Mouse (Mus musculus): ENCODE data around the gene Polk. TPM values are rescaled to one million over a fixed set of nuclear protein-coding genes. Genes with fewer than 3 reads are reported as not detected.

Gene Polk
- polyA plus RNA-seq, 2 experiments from 2014 or later = 22.2 to 24.7 TPM

DNA sequence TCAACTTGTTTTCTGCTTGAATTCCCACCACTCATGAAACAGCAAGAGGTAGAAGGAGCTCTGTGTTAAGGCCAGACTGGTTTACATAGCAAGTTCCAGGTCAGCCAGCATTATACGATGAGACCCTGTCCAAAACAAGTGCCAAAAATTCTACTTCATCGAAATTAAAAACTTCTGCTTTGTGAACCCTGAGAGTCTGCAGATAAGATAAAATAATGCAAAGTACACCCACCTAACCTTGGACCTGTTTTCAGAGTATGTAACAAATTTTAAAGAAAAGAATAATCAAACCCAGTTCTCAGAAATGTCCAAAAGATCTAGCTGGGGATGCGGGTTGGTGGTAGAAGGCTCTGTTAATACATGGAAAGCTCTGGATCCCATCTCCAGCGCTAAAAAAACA lies 83.8 kb downstream of the Polk start:
- ATAC-seq = no peak

DNA sequence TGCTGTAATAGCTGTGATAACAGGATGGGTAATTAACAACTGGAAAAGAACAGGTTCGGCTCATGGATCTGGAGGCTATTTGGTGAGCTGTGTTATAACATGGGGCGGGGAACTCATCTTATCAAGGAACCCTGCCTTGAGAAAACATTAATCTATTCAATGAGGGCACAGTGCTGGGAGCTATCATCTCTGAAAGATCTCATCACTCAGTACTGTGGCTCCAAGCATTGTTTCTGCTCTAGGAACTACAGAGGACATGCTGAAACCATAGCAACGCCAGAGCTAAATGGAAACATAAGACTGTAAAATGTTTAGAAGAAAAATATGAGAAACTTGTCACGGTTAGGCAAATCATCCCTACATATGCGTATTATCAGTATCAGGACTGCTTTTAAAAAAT lies 84.4 kb downstream of the Polk start:
- no peak for ATAC-seq

DNA sequence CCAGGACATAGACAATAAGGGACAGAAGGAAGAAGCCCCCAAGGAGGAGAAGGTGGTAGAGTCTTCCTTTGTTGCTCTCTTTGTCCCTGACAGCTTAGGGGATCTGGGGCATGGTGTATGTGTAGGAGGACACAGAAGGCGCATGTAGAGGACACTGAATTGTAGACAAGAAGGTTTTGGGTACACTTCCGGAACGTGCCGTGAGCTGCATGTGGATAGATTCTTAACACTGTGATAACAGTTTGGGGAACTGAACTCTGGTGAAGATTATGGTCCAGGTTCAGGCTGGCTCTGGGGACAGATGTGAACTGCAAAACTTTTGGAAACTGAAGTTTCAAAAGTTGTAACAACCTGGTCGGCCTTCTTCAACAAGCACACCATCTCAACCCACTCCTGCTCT lies 84.8 kb downstream of the Polk start:
- no peak for ATAC-seq

DNA sequence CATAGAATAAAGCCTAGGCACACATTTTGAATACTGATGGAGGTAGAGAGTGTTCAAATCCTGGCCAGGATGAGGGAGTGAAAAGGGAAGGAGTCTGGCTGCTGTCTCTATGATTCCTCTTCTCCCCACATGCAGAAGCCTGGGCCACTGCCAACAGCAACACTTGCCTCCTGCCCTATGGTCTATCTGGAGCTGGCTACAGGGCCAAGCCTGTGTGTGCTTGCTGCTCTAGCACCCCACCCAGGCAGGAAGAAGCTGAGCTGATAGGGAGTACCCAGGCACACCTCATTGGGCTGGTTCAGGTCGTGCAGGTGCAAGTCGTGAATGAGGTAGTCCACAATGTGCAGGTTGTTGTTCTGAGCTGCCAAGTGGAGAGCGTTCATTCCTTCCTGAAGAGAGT lies 88.1 kb downstream of the Polk start:
- no peak for ATAC-seq

DNA sequence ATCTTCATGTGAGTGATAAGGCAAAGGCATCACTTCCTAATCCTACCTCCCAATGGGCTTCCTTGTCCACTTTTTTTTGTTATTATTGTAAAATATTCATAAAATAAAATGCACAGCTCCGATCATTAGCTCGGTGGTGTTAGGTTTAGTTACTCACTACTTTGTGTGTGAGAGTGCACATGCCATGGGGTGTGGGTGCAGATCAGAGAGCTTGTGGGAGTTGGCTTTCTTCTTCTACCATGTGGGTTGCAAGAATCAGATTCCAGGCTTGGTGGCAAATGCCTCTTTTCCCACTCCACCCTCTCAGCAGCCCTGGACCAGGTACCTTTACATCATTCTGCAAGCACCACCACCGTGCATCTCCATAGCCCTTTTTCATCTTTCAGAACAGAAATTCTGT lies 89.8 kb downstream of the Polk start:
- no peak for ATAC-seq

GRCm38 (mm10) chr13:96451386-96452140 lies 90.8 kb downstream of the Polk start:
- no peak for ATAC-seq

GRCm38 (mm10) chr13:96450869-96451268 lies 91.5 kb downstream of the Polk start:
- ATAC-seq = no peak

- no peak for ATAC-seq
These were observed 92.0 kb downstream of the Polk start for GRCm38 (mm10) chr13:96450205-96450856.

- no peak for ATAC-seq
These were observed 101.9 kb downstream of the Polk start for GRCm38 (mm10) chr13:96440436-96440835.

GRCm38 (mm10) chr13:96436921-96437320 lies 105.5 kb downstream of the Polk start:
- ATAC-seq = no peak

DNA sequence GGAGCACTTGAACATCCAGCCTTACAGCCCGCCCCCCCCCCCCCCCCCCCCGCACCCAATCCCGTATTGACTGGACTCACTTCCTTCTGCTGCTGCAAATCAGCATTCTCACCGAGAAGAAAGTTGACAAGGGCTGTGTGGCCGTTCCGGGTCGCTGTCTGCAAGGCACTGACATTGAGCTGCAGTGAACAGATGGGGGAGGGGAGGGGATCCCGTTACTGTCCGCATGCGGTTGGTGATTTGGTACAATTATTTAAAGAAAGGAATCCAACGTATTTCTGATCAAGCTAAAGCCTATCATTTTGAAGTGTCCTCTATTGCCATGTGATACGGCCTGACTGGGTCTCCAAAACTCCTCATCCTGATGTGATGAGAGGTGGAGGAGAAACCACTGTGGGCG lies 106.6 kb downstream of the Polk start:
- ATAC-seq = no peak

- no peak for ATAC-seq
These were observed 107.5 kb downstream of the Polk start for GRCm38 (mm10) chr13:96434899-96435331.

- no peak for ATAC-seq
These were observed 108.7 kb downstream of the Polk start for GRCm38 (mm10) chr13:96433648-96434190.

GRCm38 (mm10) chr13:96433041-96433440 lies 109.3 kb downstream of the Polk start:
- no peak for ATAC-seq

- ATAC-seq = no peak
These were observed 110.0 kb downstream of the Polk start for GRCm38 (mm10) chr13:96432376-96432811.

- ATAC-seq = peak; percentile 95
These were observed 110.7 kb downstream of the Polk start for GRCm38 (mm10) chr13:96431595-96432156.

Other genes starting within 250 kb of the Polk start
- 10 to 100 TPM; 11.3 to 12.0 TPM for gene Poc5, start 154.3 kb downstream of the Polk start, polyA plus RNA-seq (2017; shearing (Covaris generic))
- gene Ankdd1b, start 71.4 kb downstream of the Polk start, polyA plus RNA-seq (2017; shearing (Covaris generic)) = not detected
- gene Gm17622, start 51.8 kb downstream of the Polk start, polyA plus RNA-seq (2017; shearing (Covaris generic)) = not detected
- 10 to 100 TPM in 1 of 2 experiments, 1 to 10 TPM in 1; 6.3 to 10.1 TPM for gene Col4a3bp, start within 50 bp of the Polk start, polyA plus RNA-seq (2017; shearing (Covaris generic))
- gene Hmgcr, start 128.4 kb upstream of the Polk start, polyA plus RNA-seq (2017; shearing (Covaris generic)) = 10 to 100 TPM; 55.7 to 79.5 TPM
- not detected for gene Ankrd31, start 205.7 kb upstream of the Polk start, polyA plus RNA-seq (2017; shearing (Covaris generic))

Data from CD4-positive, CD25-positive, alpha-beta regulatory T cell, adult 4 months (primary cell).